Comparison of ENCODE assay signal across 9 mouse cellular contexts in the genomic region with DNA sequence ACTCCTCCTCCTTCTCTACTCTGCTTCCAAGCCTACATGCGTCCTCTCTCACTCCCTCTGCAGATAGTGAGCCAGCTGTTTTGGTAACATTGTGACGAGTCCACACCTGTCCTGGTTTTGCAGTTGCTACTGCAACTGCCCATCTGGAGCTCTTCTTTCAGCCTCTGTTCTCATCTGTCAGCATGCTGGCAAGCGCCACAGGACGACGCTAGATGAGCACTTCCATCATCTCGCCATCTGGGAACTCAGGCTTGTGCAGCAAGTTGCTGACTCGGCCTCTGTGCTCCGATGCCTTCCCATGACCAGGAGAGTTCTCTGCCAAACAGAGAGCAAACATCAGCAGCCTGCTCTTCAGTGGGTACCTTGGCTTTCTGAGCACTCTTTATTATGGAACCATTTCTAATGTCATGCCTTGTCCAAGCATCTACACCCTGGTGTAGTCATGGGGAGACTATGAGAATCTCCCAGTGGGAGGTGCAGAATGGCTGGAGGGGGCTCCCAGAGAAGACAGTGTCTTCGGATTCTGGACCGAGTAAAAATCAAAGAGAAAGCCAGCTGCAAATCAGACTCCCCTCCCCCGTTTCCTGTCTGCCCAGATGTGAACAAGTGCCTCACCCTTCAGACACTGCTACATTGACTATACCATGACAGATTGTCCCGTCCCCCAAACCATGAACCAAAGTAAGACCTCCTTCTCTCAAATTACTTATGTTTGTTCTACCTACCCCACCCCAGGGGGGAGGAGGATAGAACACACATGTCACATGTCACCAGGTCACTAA. TPM values are rescaled to one million over a fixed set of nuclear protein-coding genes. Genes with fewer than 3 reads are reported as not detected.
DNase-seq lines count a peak whose midpoint lies in the region; ATAC-seq lines count a peak whose summit lies in the region.
"Had no signal": no experiment of that assay in that cellular context is flagged by ENCODE, and none has a peak within 500 bp of the region (broad histone marks: within the 10 kb centered on the region; RNA-seq: fewer than 3 reads in every experiment).

No protein-coding gene starts in this region.

- no peak overlapping the region for H3K27ac ChIP-seq in kidney, embryonic 16.5 days (ENCODE audit: low read length)
- H3K27ac ChIP-seq in embryonic facial prominence, embryonic 13.5 days = peak overlapping the region; percentile 16; the same call in 1 of the 2 replicates
- 0 out of 2 replicates have a peak overlapping the region, but pooled peaks have one; percentile 9 for H3K27ac ChIP-seq in heart, embryonic 15.5 days
- H3K27ac ChIP-seq: midbrain, embryonic 15.5 days had no signal

- no peak overlapping the region for H3K9ac ChIP-seq in kidney, embryonic 16.5 days (replicated peaks; ENCODE audit: low read length)
- H3K9ac ChIP-seq in embryonic facial prominence, embryonic 13.5 days = 0 out of 2 replicates have a peak overlapping the region, but pooled peaks have one; percentile 21
- no peak overlapping the region for H3K9ac ChIP-seq in heart, embryonic 15.5 days
- H3K9ac ChIP-seq: midbrain, embryonic 15.5 days had no signal

- peak; percentile 20; the same call in 1 of the 2 replicates for ATAC-seq in kidney, embryonic 16.5 days (ENCODE audit: low FRiP score, low TSS enrichment)
- no peak for ATAC-seq in embryonic facial prominence, embryonic 13.5 days (ENCODE audit: insufficient number of reproducible peaks, insufficient read depth, low FRiP score, low TSS enrichment, low read depth)
- no peak; the same call in 1 of the 2 replicates for ATAC-seq in heart, embryonic 15.5 days (replicated peaks; ENCODE audit: insufficient number of reproducible peaks, insufficient read depth, low FRiP score, low read depth)

- H3K4me1 ChIP-seq in kidney, embryonic 16.5 days (ENCODE audit: insufficient read depth, low read length) = no peaks in the 10 kb centered on the region
- H3K4me1 ChIP-seq in embryonic facial prominence, embryonic 13.5 days = 0 out of 2 replicates have a peak, but pooled peaks cover 7% of the 10 kb centered on the region
- H3K4me1 ChIP-seq in heart, embryonic 15.5 days (replicated peaks) = peaks cover 6% of the 10 kb centered on the region; the same call in 1 of the 2 replicates
- H3K4me1 ChIP-seq: midbrain, embryonic 15.5 days had no signal

- H3K4me2 ChIP-seq in kidney, embryonic 16.5 days (replicated peaks; ENCODE audit: low read depth, low read length) = no peak overlapping the region
- H3K4me2 ChIP-seq in embryonic facial prominence, embryonic 13.5 days = no peak overlapping the region
- H3K4me2 ChIP-seq in heart, embryonic 15.5 days = no peak overlapping the region
- H3K4me2 ChIP-seq: midbrain, embryonic 15.5 days had no signal

- WGBS in kidney, embryonic 16.5 days = 69% methylated on average over 12 of the region's 12 CpGs
- WGBS in embryonic facial prominence, embryonic 13.5 days = 56% methylated on average over 12 of the region's 12 CpGs
- WGBS in heart, embryonic 15.5 days = 56% methylated on average over 12 of the region's 12 CpGs

- H3K9me3 ChIP-seq in kidney, embryonic 16.5 days (ENCODE audit: low read length) = no peaks in the 10 kb centered on the region
- H3K9me3 ChIP-seq in embryonic facial prominence, embryonic 13.5 days = no peaks in the 10 kb centered on the region
- no peaks in the 10 kb centered on the region for H3K9me3 ChIP-seq in heart, embryonic 15.5 days (replicated peaks)
- H3K9me3 ChIP-seq: midbrain, embryonic 15.5 days had no signal

- H3K27me3 ChIP-seq in kidney, embryonic 16.5 days (ENCODE audit: insufficient read depth, low read length) = no peaks in the 10 kb centered on the region
- no peaks in the 10 kb centered on the region for H3K27me3 ChIP-seq in embryonic facial prominence, embryonic 13.5 days
- H3K27me3 ChIP-seq in heart, embryonic 15.5 days = no peaks in the 10 kb centered on the region
- H3K27me3 ChIP-seq: midbrain, embryonic 15.5 days had no signal

- no peak for DNase-seq in kidney, adult 11 months
- peak; percentile 88 for DNase-seq in skeletal muscle tissue, adult 2 months (ENCODE audit: low read depth, low spot score)
- DNase-seq in cerebellum, adult 11-12 months = no peak
- no peak for DNase-seq in B cell, adult 2 months
- DNase-seq: kidney, adult 9 months had no signal

- H3K4me3 ChIP-seq in kidney, embryonic 16.5 days (ENCODE audit: low read length) = no peak overlapping the region
- H3K4me3 ChIP-seq in embryonic facial prominence, embryonic 13.5 days = no peak overlapping the region
- H3K4me3 ChIP-seq in heart, embryonic 15.5 days = no peak overlapping the region
- H3K4me3 ChIP-seq: midbrain, embryonic 15.5 days had no signal

- peaks cover 62% of the 10 kb centered on the region for H3K36me3 ChIP-seq in kidney, embryonic 16.5 days (ENCODE audit: insufficient read depth, low read length)
- peaks cover 96% of the 10 kb centered on the region for H3K36me3 ChIP-seq in embryonic facial prominence, embryonic 13.5 days
- peaks cover 51% of the 10 kb centered on the region for H3K36me3 ChIP-seq in heart, embryonic 15.5 days

RNA-seq across cellular contexts. Expression of a gene that starts 47.4 kb away (rescaled TPM):
- 153 TPM in 2 replicates for polyA plus RNA-seq in kidney, embryonic 16.5 days (2015; fragmentation: Nextera tagmentation; extraction: Ambion mirVana)
- polyA plus RNA-seq in embryonic facial prominence, embryonic 13.5 days (2015; fragmentation: Nextera tagmentation; extraction: Ambion mirVana) = 170 and 176 TPM in 2 replicates
- 103 and 118 TPM in 2 replicates for polyA plus RNA-seq in heart, embryonic 15.5 days (2015; fragmentation: Nextera tagmentation; extraction: Ambion mirVana)

RNA-seq across cellular contexts. Expression of a gene that starts 47.5 kb away (rescaled TPM):
- 0.47 and 0.55 TPM in 2 replicates for polyA plus RNA-seq in kidney, embryonic 16.5 days (2015; fragmentation: Nextera tagmentation; extraction: Ambion mirVana)
- polyA plus RNA-seq in embryonic facial prominence, embryonic 13.5 days (2015; fragmentation: Nextera tagmentation; extraction: Ambion mirVana) = 0.41 and 0.56 TPM in 2 replicates
- 0.11 and 0.15 TPM in 2 replicates for polyA plus RNA-seq in heart, embryonic 15.5 days (2015; fragmentation: Nextera tagmentation; extraction: Ambion mirVana)
